Mouse (Mus musculus) heart, adult 2 months (tissue): ENCODE results near the gene Cbx3. TPM values are rescaled to one million over a fixed set of nuclear protein-coding genes. Genes with fewer than 3 reads are reported as not detected.
A peak's percentile ranks its signal among the peaks of the same experiment; 100 is the strongest.

ENCODE experiments used
- DNase-seq, 2 experiments: peaks; one replicate each; pipeline ENCODE4 v3.0.0; 2021
- H3K27ac ChIP-seq: fragments of 200-600 bp; 2 replicates; pipeline ENCODE4 v1.8.1; 2022
- H3K27me3 ChIP-seq: fragments of 200-500 bp; 2 replicates; pipeline ENCODE4 v1.6.1; 2012; ENCODE audit warnings: mild to moderate bottlenecking, low read length, inconsistent platforms, mixed read lengths; ENCODE audit not compliant: control insufficient read depth, insufficient read depth
- H3K36me3 ChIP-seq: fragments of 200-500 bp; 2 replicates; pipeline ENCODE4 v1.6.1; 2012; ENCODE audit warnings: low read length, inconsistent platforms; ENCODE audit not compliant: control insufficient read depth, insufficient read depth
- H3K4me1 ChIP-seq: fragments of 200-500 bp; 2 replicates; pipeline ENCODE4 v1.6.1; 2011; ENCODE audit warnings: low read length; ENCODE audit not compliant: control insufficient read depth, insufficient read depth
- H3K4me3 ChIP-seq: fragments of 200-600 bp; 2 replicates; pipeline ENCODE4 v1.8.1; 2022
- H3K79me2 ChIP-seq: fragments of 200-500 bp; replicated peaks from 2 replicates; pipeline ENCODE4 v1.6.1; 2012; ENCODE audit warnings: mild to moderate bottlenecking, inconsistent platforms, low read length, moderate library complexity, mixed read lengths; ENCODE audit not compliant: control insufficient read depth, insufficient read depth
- H3K9ac ChIP-seq: fragments of 200-500 bp; 2 replicates; pipeline ENCODE4 v1.6.1; 2012; ENCODE audit warnings: low read depth, mild to moderate bottlenecking, control low read depth, inconsistent platforms, low read length, mixed read lengths
- CTCF ChIP-seq: fragments of 200-600 bp; IDR thresholded peaks from 2 replicates; pipeline ENCODE4 v1.8.1; 2022; ENCODE audit warnings: antibody characterized with exemption, mild to moderate bottlenecking, moderate library complexity
- EP300 ChIP-seq: fragments of 200-500 bp; IDR thresholded peaks from 2 replicates; pipeline ENCODE4 v1.6.1; 2011; ENCODE audit warnings: low read depth, low read length, control low read depth; ENCODE audit not compliant: insufficient read depth
- POLR2A ChIP-seq: fragments of 200-500 bp; IDR thresholded peaks from 2 replicates; pipeline ENCODE4 v1.6.1; 2011; ENCODE audit warnings: mild to moderate bottlenecking, low read depth, low read length, control low read depth; ENCODE audit not compliant: insufficient read depth
- WGBS: fragments of 180-500 bp; shearing (Covaris S2); methylation state at CpG from one replicate; pipeline ENCODE4 v1.1.7; 2018; 5-methylcytosine and 5-hydroxymethylcytosine counted together
- intact Hi-C: fragments of 180-260 bp; cut with DNase I; formaldehyde crosslinking; loops from one replicate; pipeline ENCODE4 v1.15.1; 2025
- polyA plus RNA-seq: library from polyadenylated mRNA; depleted of rRNA; stranded (reverse); fragments of >200 nt; gene quantifications from 2 replicates; pipeline ENCODE4 v1.2.3, GENCODE M21; 2012
- total RNA-seq, 2 experiments: library from RNA; stranded (reverse); gene quantifications; 2 replicates each; pipeline ENCODE4 v1.2.3; 2021

Cbx3 gene
- total and polyA plus RNA-seq, 3 experiments = 7.6 to 63.9 (median 58.7) TPM

- intact Hi-C loops = loop anchor here (2.0 to 10.0 kb wide), 3 partner anchors 83 to 537 kb away; no protein-coding TSS in a partner anchor
- peaks cover 52% of the 10 kb centered on the region for H3K36me3 ChIP-seq
- H3K79me2 ChIP-seq = peaks cover 4% of the 10 kb centered on the region
- WGBS = 0% methylated on average over 2 of the region's 2 CpGs
- H3K4me1 ChIP-seq = peaks cover 8% of the 10 kb centered on the region
- DNase-seq = no peak
- peak overlapping the region; percentile 99 for H3K27ac ChIP-seq
- TF ChIP-seq EP300 (no peak), CTCF (peak; percentile 70), POLR2A (no peak)
- H3K9ac ChIP-seq = no peak overlapping the region
- H3K27me3 ChIP-seq = no peaks in the 10 kb centered on the region
- H3K4me3 ChIP-seq = peak overlapping the region; percentile 71
Observed at GRCm38 (mm10) chr6:51467649-51468048, 2.5 kb upstream of the Cbx3 start.

DNA sequence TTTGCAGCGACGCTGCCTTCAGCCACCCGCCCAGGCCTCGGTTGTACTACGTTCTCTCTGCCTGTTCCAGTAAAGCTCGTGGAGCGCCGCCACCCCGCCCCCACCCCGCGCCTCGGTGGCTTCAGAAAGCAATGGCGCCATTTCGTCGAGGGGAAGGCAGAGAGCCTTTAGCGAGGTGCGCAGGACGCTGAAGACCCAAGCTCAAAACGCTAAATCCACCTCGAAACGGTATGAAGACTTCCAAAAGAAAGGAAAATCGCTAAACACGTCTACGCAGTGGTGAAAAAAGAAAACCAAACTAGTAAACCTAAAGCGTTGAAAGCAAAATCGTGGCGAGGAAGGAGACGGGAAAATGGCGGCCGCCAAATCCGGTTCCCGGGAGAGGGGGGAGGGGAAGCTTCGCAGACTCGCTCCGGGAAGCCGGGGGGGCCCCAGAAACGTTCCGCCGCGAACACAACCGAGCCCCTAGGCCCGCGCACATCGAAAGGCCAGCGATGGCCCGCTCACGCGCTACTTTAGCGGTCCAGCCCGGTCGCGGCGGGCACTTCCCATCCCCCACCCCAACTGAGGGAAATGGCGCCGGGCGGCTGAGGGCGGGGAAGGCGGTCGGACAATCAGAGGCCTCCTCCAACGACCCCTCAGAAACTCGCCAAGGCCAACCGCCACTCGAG lies 1.1 kb upstream of the Cbx3 start:
- TF ChIP-seq POLR2A (peak; percentile 62), EP300 (0 out of 2 replicates have a peak, but pooled peaks have one; percentile 59), CTCF (no peak)
- Histone ChIP-seq H3K79me2 (peaks cover 4% of the 10 kb centered on the region), H3K36me3 (peaks cover 50% of the 10 kb centered on the region), H3K4me3 (peak overlapping the region; percentile 71), H3K27ac (peak overlapping the region; percentile 99), H3K4me1 (peaks cover 6% of the 10 kb centered on the region), H3K9ac (peak overlapping the region; percentile 96), H3K27me3 (no peaks in the 10 kb centered on the region)
- peak; percentile 85 to 87 for DNase-seq
- WGBS = 0% methylated on average over 63 of the region's 63 CpGs
- intact Hi-C loops = loop anchor here (1.0 to 10.0 kb wide), 4 partner anchors 75 to 536 kb away; no protein-coding TSS in a partner anchor

GRCm38 (mm10) chr6:51469715-51470310 lies 347 bp upstream of the Cbx3 start, which contains the start of gene Hnrnpa2b1:
TSS of gene Hnrnpa2b1 (minus strand) at chr6:51469894.
- Histone ChIP-seq H3K36me3 (peaks cover 45% of the 10 kb centered on the region), H3K4me1 (peaks cover 6% of the 10 kb centered on the region), H3K9ac (peak within 1 kb of the TSS; percentile 99), H3K27ac (peak within 1 kb of the TSS; percentile 99), H3K27me3 (no peaks in the 10 kb centered on the region), H3K4me3 (peak within 1 kb of the TSS; percentile 71), H3K79me2 (peaks cover 4% of the 10 kb centered on the region)
- WGBS = 1% methylated on average over 63 of the region's 63 CpGs
- TF ChIP-seq CTCF (no peak), POLR2A (peak; percentile 99), EP300 (peak; percentile 75)
- intact Hi-C loops = loop anchor here (1.0 to 10.0 kb wide), 5 partner anchors 37 to 535 kb away; no protein-coding TSS in a partner anchor
- DNase-seq = peak; percentile 98 to 100

DNA sequence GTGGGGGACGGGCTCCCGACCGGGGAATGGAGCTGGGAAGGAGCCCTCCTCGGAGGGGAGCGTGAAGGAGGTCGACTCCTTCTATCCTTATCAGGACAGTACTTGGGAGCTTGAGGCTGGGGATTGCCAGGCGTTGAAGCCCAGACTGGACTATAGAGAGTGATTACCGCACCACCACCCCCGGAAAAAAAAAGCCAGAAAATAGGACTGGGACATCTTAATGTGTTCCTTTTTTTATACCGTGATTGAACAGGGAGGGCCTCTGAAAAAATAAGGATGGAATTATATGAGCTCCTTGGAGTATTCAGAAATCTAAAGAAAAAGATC lies 982 bp downstream of the Cbx3 start:
- TF ChIP-seq EP300 (no peak), CTCF (no peak), POLR2A (no peak)
- intact Hi-C loops = loop anchor here (5.0 kb wide), 1 partner anchor 36 kb away; no protein-coding TSS in a partner anchor
- Histone ChIP-seq H3K79me2 (peaks cover 4% of the 10 kb centered on the region), H3K4me3 (peak overlapping the region; percentile 71), H3K4me1 (peaks cover 4% of the 10 kb centered on the region), H3K27ac (peak overlapping the region; percentile 99), H3K9ac (peak overlapping the region; percentile 99), H3K36me3 (peaks cover 35% of the 10 kb centered on the region), H3K27me3 (no peaks in the 10 kb centered on the region)
- 0% methylated on average over 10 of the region's 10 CpGs for WGBS
- DNase-seq = no peak

DNA sequence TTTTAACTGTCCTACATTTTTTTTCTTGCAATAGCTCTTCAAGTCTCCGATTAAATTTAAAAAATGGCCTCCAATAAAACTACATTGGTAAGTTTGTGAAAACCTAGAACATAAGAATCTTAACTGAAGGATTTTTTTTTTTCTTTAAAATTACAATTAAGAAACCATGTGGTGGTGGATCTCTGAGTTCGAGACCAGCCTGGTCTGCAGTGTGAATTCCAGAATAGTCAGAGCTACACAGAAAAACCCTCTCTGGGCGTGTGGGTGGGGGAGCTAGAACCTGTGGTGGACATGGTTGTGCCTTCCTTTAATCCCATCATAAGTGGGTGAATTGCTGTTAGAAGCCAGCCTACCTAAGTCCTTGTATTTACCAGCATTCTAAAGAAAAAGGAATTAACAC lies 1.6 kb downstream of the Cbx3 start:
- Histone ChIP-seq H3K79me2 (peaks cover 4% of the 10 kb centered on the region), H3K36me3 (peaks cover 29% of the 10 kb centered on the region), H3K4me1 (peaks cover 1% of the 10 kb centered on the region), H3K27me3 (no peaks in the 10 kb centered on the region), H3K9ac (no peak overlapping the region), H3K4me3 (peak overlapping the region; percentile 71; the same call in 1 of the 2 replicates), H3K27ac (peak overlapping the region; percentile 99)
- intact Hi-C loops = loop anchor here (5.0 kb wide), 1 partner anchor 36 kb away; no protein-coding TSS in a partner anchor
- DNase-seq = no peak
- TF ChIP-seq CTCF (no peak), POLR2A (no peak), EP300 (no peak)
- WGBS = 40% methylated on average over 3 of the region's 3 CpGs
